Mouse (Mus musculus) lung, postnatal 0 days (tissue): ENCODE data around the gene Rab3gap1.

ENCODE experiments used
- CTCF ChIP-seq: IDR thresholded peaks from 2 replicates; pipeline ENCODE4 v1.5.1; 2016; ENCODE audit warnings: antibody characterized with exemption, mild to moderate bottlenecking
- EP300 ChIP-seq: IDR thresholded peaks from 2 replicates; pipeline ENCODE4 v1.6.1; 2016; ENCODE audit warnings: antibody characterized with exemption, mild to moderate bottlenecking, control low read depth

GRCm38 (mm10) chr1:127954800-127955199 is 86.2 kb downstream of the Rab3gap1 start:
- TF ChIP-seq CTCF (no peak), EP300 (no peak)
